Mouse (Mus musculus) testis, postnatal 14 days (tissue): ENCODE data around the gene Lins1.

Source experiments
- DNase-seq: peaks from one replicate; pipeline ENCODE4 v3.0.0; 2021; ENCODE audit warnings: low spot score

The Lins1 gene

GRCm38 (mm10) chr7:66733431-66733830 is 43.7 kb downstream of the Lins1 start:
- peak; percentile 73 for DNase-seq

GRCm38 (mm10) chr7:66733882-66734281 is 44.2 kb downstream of the Lins1 start:
- DNase-seq, result peak; percentile 25

GRCm38 (mm10) chr7:66734466-66734865 is 44.8 kb downstream of the Lins1 start:
- DNase-seq, result no peak

- no peak for DNase-seq
Observed at GRCm38 (mm10) chr7:66734993-66735392, 45.3 kb downstream of the Lins1 start.

- no peak for DNase-seq
Observed at GRCm38 (mm10) chr7:66737418-66737817, 47.7 kb downstream of the Lins1 start.

GRCm38 (mm10) chr7:66741008-66741407 is 51.3 kb downstream of the Lins1 start:
- no peak for DNase-seq

- no peak for DNase-seq
Observed at GRCm38 (mm10) chr7:66741412-66741811, 51.7 kb downstream of the Lins1 start.

- DNase-seq, result no peak
Observed at GRCm38 (mm10) chr7:66743377-66743781, 53.7 kb downstream of the Lins1 start, which contains the start of gene Cers3. Cers3 (plus strand) TSS chr7:66743504.

- no peak for DNase-seq
Observed at GRCm38 (mm10) chr7:66746972-66747371, 57.3 kb downstream of the Lins1 start.

GRCm38 (mm10) chr7:66749998-66750397 is 60.3 kb downstream of the Lins1 start:
- peak; percentile 14 for DNase-seq

- DNase-seq, result no peak
Observed at GRCm38 (mm10) chr7:66753816-66754215, 64.1 kb downstream of the Lins1 start.

- DNase-seq, result no peak
Observed at GRCm38 (mm10) chr7:66755611-66756010, 65.9 kb downstream of the Lins1 start.
